27 mouse cellular contexts compared by ENCODE assay signal in the genomic region with DNA sequence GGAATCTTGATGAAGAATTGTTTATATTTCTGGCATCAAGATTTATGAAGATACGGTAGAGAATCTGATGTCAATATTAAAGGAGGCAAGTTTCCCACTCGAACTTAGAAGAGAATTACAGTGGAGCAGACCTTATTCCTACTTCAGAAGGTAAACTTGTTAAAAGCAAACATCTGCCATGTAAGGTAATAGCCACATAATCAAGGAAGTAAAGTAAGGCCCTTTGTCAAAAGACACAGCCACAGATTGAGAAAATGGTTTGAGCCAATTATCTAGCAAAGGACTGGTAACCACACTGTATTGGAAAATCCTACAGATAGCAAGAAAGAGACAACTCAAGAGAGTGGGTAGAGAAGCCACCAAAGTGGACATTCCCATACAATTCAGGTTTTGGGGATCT.
"Had no signal": no experiment of that assay in that cellular context is flagged by ENCODE, and none has a peak within 500 bp of the region (broad histone marks: within the 10 kb centered on the region; RNA-seq: fewer than 3 reads in every experiment).

No protein-coding gene starts in this region.

- H3K4me1 ChIP-seq: hindbrain, embryonic 10.5 days; hindbrain, embryonic 13.5 days; hindbrain, embryonic 15.5 days; liver, embryonic 13.5 days; liver, embryonic 15.5 days had no signal

- H3K27me3 ChIP-seq: hindbrain, embryonic 13.5 days; hindbrain, embryonic 15.5 days; kidney, embryonic 15.5 days; limb, embryonic 12.5 days; liver, embryonic 13.5 days; liver, embryonic 15.5 days had no signal

- H3K4me3 ChIP-seq: hindbrain, embryonic 10.5 days; hindbrain, embryonic 13.5 days; hindbrain, embryonic 15.5 days; kidney, embryonic 15.5 days; limb, embryonic 10.5 days; limb, embryonic 12.5 days; liver, embryonic 13.5 days; liver, embryonic 15.5 days had no signal

- H3K4me2 ChIP-seq: heart, embryonic 11.5 days; hindbrain, embryonic 13.5 days; hindbrain, embryonic 15.5 days; kidney, embryonic 15.5 days; limb, embryonic 12.5 days; liver, embryonic 11.5 days; liver, embryonic 13.5 days; liver, embryonic 15.5 days had no signal

- H3K36me3 ChIP-seq: hindbrain, embryonic 10.5 days; hindbrain, embryonic 13.5 days; hindbrain, embryonic 15.5 days; kidney, embryonic 15.5 days; limb, embryonic 10.5 days; limb, embryonic 12.5 days; liver, embryonic 13.5 days; liver, embryonic 15.5 days had no signal

- DNase-seq: gastrocnemius, postnatal 10 days; gastrocnemius, postnatal 25 days; heart, adult 18-20 months; heart, postnatal 14 days; heart, postnatal 4 days; kidney, adult 11 months; kidney, adult 2 months; kidney, adult 9 months; kidney, postnatal 14 days; kidney, postnatal 36 days; layer of hippocampus, adult 9-11 months; layer of hippocampus, postnatal 36 days; liver; liver, embryonic 13.5 days; liver, postnatal 0 days had no signal

- H3K9me3 ChIP-seq: hindbrain, embryonic 10.5 days; hindbrain, embryonic 13.5 days; hindbrain, embryonic 15.5 days; kidney, embryonic 15.5 days; limb, embryonic 10.5 days; liver, embryonic 13.5 days; liver, embryonic 15.5 days had no signal

- H3K27ac ChIP-seq: hindbrain, embryonic 10.5 days; hindbrain, embryonic 13.5 days; hindbrain, embryonic 15.5 days; hindbrain, postnatal 0 days; kidney, embryonic 15.5 days; kidney, postnatal 0 days; limb, embryonic 10.5 days; liver, embryonic 13.5 days; liver, embryonic 15.5 days had no signal

- H3K9ac ChIP-seq: hindbrain, embryonic 13.5 days; hindbrain, embryonic 15.5 days; kidney, embryonic 15.5 days; limb, embryonic 12.5 days; liver, embryonic 13.5 days; liver, embryonic 15.5 days; liver, postnatal 0 days had no signal

- ATAC-seq: hindbrain, postnatal 0 days; intestine, embryonic 16.5 days; liver, postnatal 0 days had no signal
